Mouse (Mus musculus): ENCODE measurements around the gene Polr3gl. TPM values are rescaled to one million over a fixed set of nuclear protein-coding genes. Genes with fewer than 3 reads are reported as not detected.

Polr3gl gene
- polyA plus RNA-seq, 1 experiment from 2014 or later = 29.8 TPM

- Histone ChIP-seq H3K9me3 (replicated peaks; ENCODE audit: control insufficient read depth, low read length) (no peaks in the 10 kb centered on the region; the same call in 1 of the 2 replicates), H3K4me3 (replicated peaks; ENCODE audit: low read length) (no peak overlapping the region), H3K4me1 (ENCODE audit: control insufficient read depth, insufficient read depth, low read length) (0 out of 2 replicates have a peak, but pooled peaks cover 3% of the 10 kb centered on the region), H3K27ac (ENCODE audit: low read length) (no peak overlapping the region), H3K4me2 (ENCODE audit: low read depth, low read length) (no peak overlapping the region), H3K27me3 (ENCODE audit: control insufficient read depth, insufficient read depth, low read length) (peaks cover 6% of the 10 kb centered on the region; the same call in 1 of the 2 replicates), H3K9ac (ENCODE audit: low read length) (no peak overlapping the region), H3K36me3 (ENCODE audit: control insufficient read depth, insufficient read depth, low read length) (no peaks in the 10 kb centered on the region; the same call in 1 of the 2 replicates)
- no peak for ATAC-seq (ENCODE audit: insufficient read depth, low FRiP score)
- 83% methylated on average over 4 of the region's 4 CpGs for WGBS
These were observed 3.3 kb downstream of the Polr3gl start for GRCm38 (mm10) chr3:96590657-96591056.

GRCm38 (mm10) chr3:96583386-96583785 is 10.6 kb downstream of the Polr3gl start:
- Histone ChIP-seq H3K36me3 (ENCODE audit: control insufficient read depth, insufficient read depth, low read length) (no peaks in the 10 kb centered on the region), H3K4me2 (ENCODE audit: low read depth, low read length) (no peak overlapping the region), H3K4me1 (ENCODE audit: control insufficient read depth, insufficient read depth, low read length) (peaks cover 5% of the 10 kb centered on the region; the same call in 1 of the 2 replicates), H3K27me3 (ENCODE audit: control insufficient read depth, insufficient read depth, low read length) (no peaks in the 10 kb centered on the region), H3K9me3 (replicated peaks; ENCODE audit: control insufficient read depth, low read length) (no peaks in the 10 kb centered on the region; the same call in 1 of the 2 replicates), H3K27ac (ENCODE audit: low read length) (no peak overlapping the region), H3K4me3 (replicated peaks; ENCODE audit: low read length) (no peak overlapping the region), H3K9ac (ENCODE audit: low read length) (no peak overlapping the region)
- ATAC-seq (ENCODE audit: insufficient read depth, low FRiP score) = no peak
- 92% methylated on average over 5 of the region's 5 CpGs for WGBS

DNA sequence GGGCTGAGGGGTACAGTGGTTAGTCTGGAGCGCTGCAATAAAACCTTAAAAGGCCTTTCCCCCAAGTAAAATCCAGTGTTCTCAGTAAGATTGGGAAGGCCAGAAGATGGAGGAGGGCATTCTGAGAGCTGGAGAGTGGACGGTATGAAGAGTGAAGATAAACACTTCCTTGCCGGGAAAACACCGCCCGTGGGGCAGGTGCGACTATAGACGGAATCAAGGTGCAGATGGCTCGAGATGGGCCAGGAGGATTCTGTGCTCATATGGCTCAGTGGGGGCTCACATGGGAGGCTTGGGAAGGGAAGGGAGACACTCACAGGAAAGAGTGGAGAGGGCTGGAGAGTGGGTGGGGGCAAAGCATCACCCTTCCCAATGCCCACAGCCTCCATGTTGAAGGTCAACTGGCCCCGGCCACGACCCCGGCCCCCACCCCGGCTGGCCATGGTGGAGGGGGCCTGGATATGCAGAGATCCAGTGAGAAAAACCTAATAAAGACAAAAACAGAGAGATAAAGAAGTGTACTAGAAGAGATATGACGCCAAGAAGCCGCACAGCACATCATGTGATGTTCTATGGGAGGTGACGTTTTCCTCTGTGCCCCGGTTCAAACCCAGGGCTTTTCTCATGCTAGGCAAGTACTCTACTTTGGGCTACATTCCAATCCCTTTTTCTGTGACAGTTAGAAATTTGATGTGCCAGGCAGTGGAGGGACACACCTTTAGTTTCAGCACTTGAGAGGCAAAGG is 12.0 kb downstream of the Polr3gl start:
- no peak overlapping the region for H3K4me3 ChIP-seq (replicated peaks; ENCODE audit: low read length)
- H3K9ac ChIP-seq (ENCODE audit: low read length) = no peak overlapping the region
- H3K4me2 ChIP-seq (ENCODE audit: low read depth, low read length) = no peak overlapping the region
- WGBS = 80% methylated on average over 16 of the region's 16 CpGs
- no peaks in the 10 kb centered on the region for H3K36me3 ChIP-seq (ENCODE audit: control insufficient read depth, insufficient read depth, low read length)
- no peaks in the 10 kb centered on the region for H3K27me3 ChIP-seq (ENCODE audit: control insufficient read depth, insufficient read depth, low read length)
- peaks cover 14% of the 10 kb centered on the region for H3K4me1 ChIP-seq (ENCODE audit: control insufficient read depth, insufficient read depth, low read length)
- H3K9me3 ChIP-seq (replicated peaks; ENCODE audit: control insufficient read depth, low read length) = no peaks in the 10 kb centered on the region
- ATAC-seq (ENCODE audit: insufficient read depth, low FRiP score) = no peak
- no peak overlapping the region for H3K27ac ChIP-seq (ENCODE audit: low read length)

GRCm38 (mm10) chr3:96581141-96581540 is 12.8 kb downstream of the Polr3gl start:
- WGBS = 58% methylated on average over 6 of the region's 6 CpGs

DNA sequence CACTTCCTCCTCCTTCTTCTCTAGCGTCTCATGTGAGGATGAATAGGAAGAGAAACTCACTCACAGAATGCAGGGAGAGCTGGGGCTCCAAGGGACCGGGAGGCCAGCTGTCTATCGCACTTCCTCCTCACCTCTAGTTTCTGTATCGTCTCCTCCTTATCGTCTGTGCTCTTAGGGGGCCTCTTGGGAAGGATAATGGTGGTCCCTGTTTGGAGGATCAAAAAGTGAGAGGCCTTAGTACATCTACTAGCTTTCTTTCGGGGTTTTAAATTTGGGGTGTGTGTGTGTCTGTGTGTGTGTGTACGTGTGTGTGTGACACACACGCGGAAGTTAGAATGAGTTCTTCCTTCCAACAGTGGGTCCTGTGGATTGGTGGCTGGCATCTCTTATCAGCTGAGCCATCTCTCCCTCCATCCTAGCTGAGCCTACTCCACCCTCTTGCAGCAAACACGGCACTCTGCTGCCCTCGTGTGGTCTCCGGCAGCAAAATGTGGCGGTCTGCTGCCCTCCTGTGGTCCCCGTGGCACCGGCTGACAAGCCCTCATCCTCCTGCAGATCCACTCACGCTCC is 14.0 kb downstream of the Polr3gl start:
- H3K27ac ChIP-seq (ENCODE audit: low read length) = no peak overlapping the region
- 14% methylated on average over 16 of the region's 16 CpGs for WGBS
- H3K27me3 ChIP-seq (ENCODE audit: control insufficient read depth, insufficient read depth, low read length) = no peaks in the 10 kb centered on the region
- peak; percentile 51; the same call in 1 of the 2 replicates for ATAC-seq (ENCODE audit: insufficient read depth, low FRiP score)
- H3K9me3 ChIP-seq (replicated peaks; ENCODE audit: control insufficient read depth, low read length) = no peaks in the 10 kb centered on the region
- peak overlapping the region; percentile 68 for H3K9ac ChIP-seq (ENCODE audit: low read length)
- H3K4me3 ChIP-seq (replicated peaks; ENCODE audit: low read length) = peak overlapping the region; percentile 28
- H3K4me1 ChIP-seq (ENCODE audit: control insufficient read depth, insufficient read depth, low read length) = peaks cover 27% of the 10 kb centered on the region
- H3K4me2 ChIP-seq (ENCODE audit: low read depth, low read length) = peak overlapping the region; percentile 47
- H3K36me3 ChIP-seq (ENCODE audit: control insufficient read depth, insufficient read depth, low read length) = no peaks in the 10 kb centered on the region

More at GRCm38 (mm10) chr3:96581141-96581540, 12.8 kb downstream of the Polr3gl start:
- no peak overlapping the region for H3K27ac ChIP-seq (ENCODE audit: low read length)
- H3K9ac ChIP-seq (ENCODE audit: low read length) = peak overlapping the region; percentile 68; the same call in 1 of the 2 replicates
- no peaks in the 10 kb centered on the region for H3K36me3 ChIP-seq (ENCODE audit: control insufficient read depth, insufficient read depth, low read length)
- no peaks in the 10 kb centered on the region for H3K9me3 ChIP-seq (replicated peaks; ENCODE audit: control insufficient read depth, low read length)
- H3K4me2 ChIP-seq (ENCODE audit: low read depth, low read length) = no peak overlapping the region
- ATAC-seq (ENCODE audit: insufficient read depth, low FRiP score) = no peak
- no peak overlapping the region for H3K4me3 ChIP-seq (replicated peaks; ENCODE audit: low read length)
- H3K4me1 ChIP-seq (ENCODE audit: control insufficient read depth, insufficient read depth, low read length) = peaks cover 22% of the 10 kb centered on the region
- H3K27me3 ChIP-seq (ENCODE audit: control insufficient read depth, insufficient read depth, low read length) = no peaks in the 10 kb centered on the region

DNA sequence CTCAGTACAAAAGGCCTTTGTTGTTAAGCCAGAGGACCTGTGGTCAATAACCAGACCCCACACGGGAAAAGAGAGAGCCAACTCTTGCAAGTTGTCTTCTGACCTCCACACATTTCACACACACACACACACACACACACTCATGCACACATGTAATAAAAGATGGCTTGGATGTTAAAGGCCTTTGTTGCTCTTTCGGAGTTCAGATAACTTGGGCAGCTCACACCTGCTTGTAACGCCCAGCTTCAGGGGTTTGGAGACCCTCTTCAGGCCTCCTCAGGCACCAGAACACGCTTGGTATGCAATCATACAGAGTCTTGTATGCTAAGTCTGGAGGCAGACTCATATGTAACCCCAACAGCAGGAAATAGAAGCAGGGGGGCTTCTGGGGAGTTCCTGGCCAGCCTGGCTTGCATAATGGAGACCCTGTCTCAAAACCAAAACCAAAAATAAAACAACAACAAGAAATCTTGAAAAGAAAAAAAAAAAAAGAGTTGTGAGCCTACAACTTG is 14.7 kb downstream of the Polr3gl start:
- no peak overlapping the region for H3K4me2 ChIP-seq (ENCODE audit: low read depth, low read length)
- H3K27me3 ChIP-seq (ENCODE audit: control insufficient read depth, insufficient read depth, low read length) = no peaks in the 10 kb centered on the region
- no peak overlapping the region for H3K27ac ChIP-seq (ENCODE audit: low read length)
- H3K4me1 ChIP-seq (ENCODE audit: control insufficient read depth, insufficient read depth, low read length) = peaks cover 27% of the 10 kb centered on the region
- no peaks in the 10 kb centered on the region for H3K36me3 ChIP-seq (ENCODE audit: control insufficient read depth, insufficient read depth, low read length)
- 78% methylated on average over 4 of the region's 4 CpGs for WGBS
- no peak overlapping the region for H3K4me3 ChIP-seq (replicated peaks; ENCODE audit: low read length)
- H3K9ac ChIP-seq (ENCODE audit: low read length) = no peak overlapping the region
- ATAC-seq (ENCODE audit: insufficient read depth, low FRiP score) = no peak
- H3K9me3 ChIP-seq (replicated peaks; ENCODE audit: control insufficient read depth, low read length) = no peaks in the 10 kb centered on the region

GRCm38 (mm10) chr3:96578561-96579238 is 15.3 kb downstream of the Polr3gl start:
- H3K27me3 ChIP-seq (ENCODE audit: control insufficient read depth, insufficient read depth, low read length) = no peaks in the 10 kb centered on the region
- H3K9me3 ChIP-seq (replicated peaks; ENCODE audit: control insufficient read depth, low read length) = no peaks in the 10 kb centered on the region
- H3K9ac ChIP-seq (ENCODE audit: low read length) = no peak overlapping the region
- 83% methylated on average over 12 of the region's 12 CpGs for WGBS
- H3K4me3 ChIP-seq (replicated peaks; ENCODE audit: low read length) = no peak overlapping the region
- H3K4me1 ChIP-seq (ENCODE audit: control insufficient read depth, insufficient read depth, low read length) = peaks cover 27% of the 10 kb centered on the region
- no peak overlapping the region for H3K4me2 ChIP-seq (ENCODE audit: low read depth, low read length)
- H3K36me3 ChIP-seq (ENCODE audit: control insufficient read depth, insufficient read depth, low read length) = no peaks in the 10 kb centered on the region
- ATAC-seq (ENCODE audit: insufficient read depth, low FRiP score) = no peak
- no peak overlapping the region for H3K27ac ChIP-seq (ENCODE audit: low read length)

GRCm38 (mm10) chr3:96577566-96577965 is 16.4 kb downstream of the Polr3gl start:
- 73% methylated on average over 4 of the region's 4 CpGs for WGBS
- Histone ChIP-seq H3K9ac (ENCODE audit: low read length) (peak overlapping the region; percentile 55), H3K4me2 (ENCODE audit: low read depth, low read length) (peak overlapping the region; percentile 52)

More at GRCm38 (mm10) chr3:96577566-96577965, 16.4 kb downstream of the Polr3gl start:
- peaks cover 27% of the 10 kb centered on the region for H3K4me1 ChIP-seq (ENCODE audit: control insufficient read depth, insufficient read depth, low read length)
- no peaks in the 10 kb centered on the region for H3K27me3 ChIP-seq (ENCODE audit: control insufficient read depth, insufficient read depth, low read length)
- H3K36me3 ChIP-seq (ENCODE audit: control insufficient read depth, insufficient read depth, low read length) = no peaks in the 10 kb centered on the region
- no peak overlapping the region for H3K4me3 ChIP-seq (replicated peaks; ENCODE audit: low read length)
- no peak for ATAC-seq (ENCODE audit: insufficient read depth, low FRiP score)
- no peaks in the 10 kb centered on the region for H3K9me3 ChIP-seq (replicated peaks; ENCODE audit: control insufficient read depth, low read length)
- H3K27ac ChIP-seq (ENCODE audit: low read length) = peak overlapping the region; percentile 95
